Mouse (Mus musculus) bone marrow, adult 2 months (tissue): ENCODE results near the gene Cyth1. TPM values are rescaled to one million over a fixed set of nuclear protein-coding genes. Genes with fewer than 3 reads are reported as not detected.
A peak's percentile ranks its signal among the peaks of the same experiment; 100 is the strongest.

ENCODE experiments used
- H3K27ac ChIP-seq: fragments of 200-500 bp; 2 replicates; pipeline ENCODE4 v1.5.1; 2012; ENCODE audit warnings: low read depth, mild to moderate bottlenecking, control low read depth, inconsistent platforms, low read length; ENCODE audit not compliant: control insufficient read depth, poor library complexity, insufficient read depth
- H3K4me1 ChIP-seq: fragments of 200-500 bp; 2 replicates; pipeline ENCODE4 v1.6.1; 2011; ENCODE audit warnings: low read length; ENCODE audit not compliant: control insufficient read depth, insufficient read depth
- H3K4me3 ChIP-seq: fragments of 200-500 bp; replicated peaks from 2 replicates; pipeline ENCODE3; 2011; ENCODE audit warnings: mild to moderate bottlenecking, low read depth, low read length, control low read depth; ENCODE audit not compliant: control insufficient read depth
- CTCF ChIP-seq: fragments of 200-500 bp; IDR thresholded peaks from 2 replicates; pipeline ENCODE4 v1.5.1; 2011; ENCODE audit warnings: low read length, control low read depth; ENCODE audit not compliant: control insufficient read depth, insufficient read depth
- POLR2A ChIP-seq: fragments of 200-500 bp; IDR thresholded peaks from 2 replicates; pipeline ENCODE4 v1.6.1; 2011; ENCODE audit warnings: low read depth, mild to moderate bottlenecking, control low read depth, low read length, borderline replicate concordance; ENCODE audit not compliant: control insufficient read depth
- WGBS: fragments of 180-500 bp; shearing (Covaris S2); methylation state at CpG from one replicate; pipeline ENCODE4 v1.1.7; 2018; 5-methylcytosine and 5-hydroxymethylcytosine counted together
- polyA plus RNA-seq: library from polyadenylated mRNA; stranded (reverse); fragments of >200 nt; gene quantifications from 2 replicates; pipeline ENCODE4 v1.2.4, GENCODE M21; 2011; ENCODE audit warnings: low replicate concordance; ENCODE audit not compliant: missing spikeins, insufficient read depth, insufficient read length

Cyth1 gene
- polyA plus RNA-seq, 1 experiment, result 28.3 TPM

DNA sequence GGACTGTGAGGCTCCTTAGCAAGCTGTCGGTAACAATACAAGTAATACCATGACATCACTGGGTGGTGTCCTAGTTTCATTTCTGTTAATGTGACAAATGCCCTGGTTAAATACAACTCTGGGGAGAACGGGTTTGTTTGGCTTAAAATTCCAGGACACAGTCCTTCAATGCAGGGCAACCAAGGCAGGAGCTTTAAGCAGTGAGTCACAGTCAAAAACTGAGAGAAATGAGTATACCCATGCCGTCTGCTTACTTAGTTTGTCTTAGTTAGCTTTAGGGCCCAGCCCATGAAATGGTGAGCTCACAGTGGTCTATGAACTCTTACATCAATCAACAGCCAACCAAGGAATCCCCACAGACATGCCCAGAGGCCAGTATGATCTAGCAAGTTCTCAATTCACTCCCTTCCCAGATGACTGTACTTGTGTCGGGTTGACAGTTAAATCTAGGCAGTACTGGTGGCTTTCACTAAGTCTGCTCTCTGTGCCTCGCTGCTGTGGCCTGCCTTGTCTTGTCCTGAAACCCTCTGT lies 32.4 kb downstream of the Cyth1 start:
- TF ChIP-seq CTCF (no peak), POLR2A (no peak)
- no peak overlapping the region for H3K4me3 ChIP-seq
- 57% methylated on average over 5 of the region's 5 CpGs for WGBS
- H3K27ac ChIP-seq, result peak overlapping the region; percentile 21
- peaks cover 12% of the 10 kb centered on the region for H3K4me1 ChIP-seq

DNA sequence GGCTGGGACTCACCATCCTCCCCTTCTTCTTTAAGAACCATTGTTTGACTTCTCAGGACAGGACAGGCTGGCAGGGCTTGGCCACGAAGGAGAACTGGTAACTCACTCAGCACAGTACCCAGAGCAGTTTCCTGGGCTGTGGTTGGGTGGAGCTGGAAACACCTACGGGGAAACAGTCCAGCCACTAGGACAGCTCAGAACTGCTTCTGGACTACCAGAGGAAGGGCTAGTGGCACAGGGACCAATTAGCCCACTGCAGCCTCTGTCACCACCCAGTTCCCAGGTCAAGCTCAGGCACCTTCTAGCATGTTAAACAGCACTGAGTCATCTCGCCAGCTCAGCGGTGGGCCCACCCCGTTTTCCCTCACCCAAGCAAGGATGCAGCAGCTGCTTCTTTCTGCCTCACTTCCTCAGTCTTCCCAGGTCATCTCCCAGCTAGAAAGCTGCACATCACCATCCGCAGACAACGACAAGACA lies 35.7 kb downstream of the Cyth1 start:
- 18% methylated on average over 7 of the region's 7 CpGs for WGBS
- Histone ChIP-seq H3K4me3 (peak overlapping the region; percentile 50), H3K4me1 (peaks cover 28% of the 10 kb centered on the region), H3K27ac (peak overlapping the region; percentile 93)
- TF ChIP-seq POLR2A (no peak; the same call in 1 of the 2 replicates), CTCF (peak; percentile 13; the same call in 1 of the 2 replicates)

DNA sequence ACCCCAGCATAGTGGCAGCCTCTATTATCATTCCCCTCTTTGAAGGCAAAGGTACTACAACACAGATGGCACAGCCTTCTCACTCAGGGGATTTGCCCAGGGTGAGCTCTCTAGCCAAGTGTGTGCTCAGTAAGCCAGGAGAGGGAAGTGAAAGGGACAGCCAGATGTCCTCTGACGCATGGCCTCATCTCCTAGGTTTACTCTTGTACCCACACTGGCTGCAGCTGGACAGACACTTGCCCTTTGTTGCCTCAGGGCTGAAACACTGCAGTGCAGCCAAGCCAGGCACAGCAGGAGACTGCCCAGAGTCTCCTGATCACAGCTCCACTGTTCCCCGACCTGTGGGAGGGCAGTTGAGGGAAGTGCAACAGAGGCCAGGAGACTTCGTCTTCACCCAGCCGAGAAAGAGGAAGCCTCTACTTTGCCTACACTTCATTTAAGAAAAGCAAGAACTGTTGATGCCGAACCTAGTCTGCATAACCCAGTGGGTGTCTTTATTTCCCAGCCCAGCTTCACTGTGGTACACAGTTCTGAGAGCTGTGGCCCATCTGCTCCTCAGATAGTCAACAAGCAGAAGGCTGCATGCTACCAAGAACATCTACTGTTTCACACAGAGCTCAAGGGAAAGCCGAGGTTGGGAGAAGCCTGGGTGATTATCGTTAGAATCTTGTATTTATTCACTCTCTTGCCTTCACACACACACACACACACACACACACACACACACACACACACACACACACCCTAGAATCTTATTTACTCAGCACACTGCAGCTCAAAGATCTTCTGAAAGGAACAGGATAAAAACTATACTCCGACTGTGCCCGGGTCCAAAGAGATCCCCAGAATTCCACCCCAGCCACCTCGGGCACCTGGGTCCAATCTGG lies 36.4 kb downstream of the Cyth1 start:
- 9% methylated on average over 10 of the region's 10 CpGs for WGBS
- H3K4me1 ChIP-seq, result peaks cover 29% of the 10 kb centered on the region
- TF ChIP-seq CTCF (no peak), POLR2A (0 out of 2 replicates have a peak, but pooled peaks have one; percentile 47)
- peak overlapping the region; percentile 72 for H3K4me3 ChIP-seq
- peak overlapping the region; percentile 93 for H3K27ac ChIP-seq

DNA sequence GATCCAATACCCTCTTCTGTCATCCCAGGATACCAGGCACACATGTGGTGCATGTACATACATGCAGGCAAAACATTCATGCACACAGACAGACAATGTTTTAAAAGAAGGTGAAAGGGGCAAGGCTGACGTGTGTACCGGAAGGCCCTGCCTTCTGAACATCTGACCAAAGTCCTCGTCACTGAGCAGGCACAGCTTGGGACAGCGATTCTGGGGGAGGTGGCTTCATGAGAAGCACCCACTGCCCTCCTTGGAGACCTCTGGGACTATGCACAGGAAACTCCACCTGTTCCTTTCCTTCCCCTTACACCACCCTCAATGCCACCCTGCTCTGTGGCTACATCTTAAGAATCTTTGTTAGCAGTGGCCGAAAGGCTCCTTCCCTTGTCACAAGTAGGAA lies 37.4 kb downstream of the Cyth1 start:
- no peak overlapping the region for H3K4me3 ChIP-seq
- peak overlapping the region; percentile 93 for H3K27ac ChIP-seq
- WGBS, result 23% methylated on average over 5 of the region's 5 CpGs
- peaks cover 27% of the 10 kb centered on the region for H3K4me1 ChIP-seq
- TF ChIP-seq POLR2A, result no peak
- TF ChIP-seq CTCF, result no peak

DNA sequence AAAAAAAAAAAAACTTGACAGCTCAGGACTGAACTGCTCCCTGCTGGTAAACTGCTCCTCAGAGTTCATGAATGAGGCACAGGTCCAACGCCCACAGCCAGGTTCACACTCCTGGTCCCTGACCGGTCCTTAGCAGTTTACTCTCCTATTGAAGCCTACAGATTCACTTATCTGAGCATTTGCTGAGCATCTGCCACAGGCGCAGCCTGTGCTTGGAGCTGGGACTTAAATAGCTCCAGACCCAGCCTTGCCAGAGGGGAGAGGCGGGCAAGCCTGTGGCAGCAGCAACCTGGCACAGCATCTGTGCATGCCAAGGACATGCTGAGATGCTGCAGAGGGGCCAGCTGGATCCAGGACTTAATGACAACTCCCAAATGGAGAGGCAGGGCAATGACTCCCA lies 38.3 kb downstream of the Cyth1 start:
- H3K27ac ChIP-seq, result peak overlapping the region; percentile 26; the same call in 1 of the 2 replicates
- H3K4me1 ChIP-seq, result peaks cover 27% of the 10 kb centered on the region
- 82% methylated on average over 4 of the region's 4 CpGs for WGBS
- TF ChIP-seq POLR2A, result no peak
- no peak overlapping the region for H3K4me3 ChIP-seq

DNA sequence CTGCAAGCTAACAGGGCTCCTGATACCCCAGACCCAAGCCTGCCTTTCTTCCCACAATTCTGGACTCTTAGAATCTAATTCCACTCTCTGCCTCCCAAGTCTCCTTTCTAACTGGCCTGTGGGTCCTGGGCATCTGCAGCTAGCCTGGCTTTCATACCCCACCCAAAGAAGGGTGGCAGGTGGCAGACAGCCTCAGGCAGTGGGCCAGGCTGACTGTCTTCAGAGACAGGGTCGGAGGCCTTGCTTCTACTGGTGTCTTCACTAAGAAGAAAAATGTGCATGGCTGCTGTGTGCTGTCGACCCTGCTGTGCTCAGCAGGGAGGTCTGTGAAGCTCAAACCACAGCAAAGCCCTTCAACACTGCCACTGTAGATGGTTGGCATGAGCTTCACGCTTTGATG lies 39.0 kb downstream of the Cyth1 start:
- Histone ChIP-seq H3K4me1 (peaks cover 24% of the 10 kb centered on the region), H3K4me3 (no peak overlapping the region), H3K27ac (peak overlapping the region; percentile 46)
- WGBS, result 60% methylated on average over 3 of the region's 3 CpGs
- TF ChIP-seq CTCF (no peak), POLR2A (no peak)

DNA sequence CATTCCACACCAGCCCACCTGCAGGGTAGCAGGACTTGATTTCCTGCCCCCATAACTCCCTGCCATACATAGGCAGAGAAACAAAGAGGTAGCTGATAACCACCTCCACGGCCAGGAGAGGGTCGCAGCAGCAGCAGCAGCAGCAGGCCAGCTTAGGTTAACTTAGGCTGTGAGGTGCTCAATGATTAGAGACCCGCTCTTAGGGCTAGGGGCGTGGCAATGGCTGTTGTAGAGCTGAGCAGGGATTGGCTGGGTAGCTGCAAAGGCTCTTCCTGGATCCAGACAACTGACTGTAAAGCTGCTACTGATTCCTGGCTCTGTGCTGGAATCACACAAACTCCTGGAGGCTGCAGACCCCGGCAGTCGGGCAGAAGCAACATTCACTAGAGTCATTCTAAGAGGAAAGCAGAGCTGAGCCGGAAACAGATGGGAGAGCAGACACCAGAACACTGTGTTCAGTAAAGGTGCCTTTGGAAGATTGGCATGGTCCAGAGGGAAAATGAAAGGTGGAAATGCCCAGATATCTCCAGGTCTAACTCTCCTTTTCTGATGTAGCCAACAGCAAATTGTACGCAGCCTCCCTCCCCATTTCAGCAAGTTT lies 39.6 kb downstream of the Cyth1 start:
- Histone ChIP-seq H3K4me1 (peaks cover 24% of the 10 kb centered on the region), H3K4me3 (no peak overlapping the region), H3K27ac (no peak overlapping the region; the same call in 1 of the 2 replicates)
- WGBS, result 28% methylated on average over 8 of the region's 8 CpGs
- no peak for TF ChIP-seq CTCF
- no peak for TF ChIP-seq POLR2A

DNA sequence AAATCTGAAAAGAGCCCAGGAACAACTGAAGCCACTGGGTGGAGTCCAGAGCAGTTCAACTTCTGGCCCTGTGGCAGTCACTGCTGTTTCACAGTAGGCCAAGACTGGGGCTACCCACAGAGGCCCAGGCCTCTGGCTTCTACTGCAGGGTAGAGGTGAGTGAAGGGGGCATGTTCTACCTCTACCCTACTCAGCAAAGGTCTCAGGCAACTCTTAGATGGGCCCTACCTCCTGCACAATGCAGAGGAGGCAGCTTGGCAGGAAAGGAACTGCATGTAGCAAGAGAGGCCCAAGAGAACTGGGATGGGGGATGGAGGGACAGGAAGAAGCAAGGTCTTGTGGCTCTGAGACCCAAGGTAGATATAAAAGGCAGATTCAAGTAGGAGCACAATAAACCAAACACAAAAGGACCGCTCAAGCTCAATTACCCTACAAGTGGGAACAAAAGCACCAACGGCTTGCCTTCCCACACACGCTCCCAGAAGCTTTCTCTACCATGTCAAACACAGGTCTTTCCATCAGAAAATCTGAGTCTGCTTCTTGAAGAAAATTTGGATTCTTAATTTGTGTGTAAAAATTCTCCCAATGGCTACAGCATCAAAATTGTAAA lies 40.9 kb downstream of the Cyth1 start:
- Histone ChIP-seq H3K27ac (peak overlapping the region; percentile 36; the same call in 1 of the 2 replicates), H3K4me1 (peaks cover 25% of the 10 kb centered on the region), H3K4me3 (no peak overlapping the region)
- WGBS, result 82% methylated on average over 3 of the region's 3 CpGs
- TF ChIP-seq POLR2A, result no peak
- TF ChIP-seq CTCF, result no peak
